Mouse (Mus musculus) MEL-GATA-1-ER (cell line): ENCODE measurements around the gene Egfl8.

Experiments used
- DNase-seq: peaks from one replicate; pipeline ENCODE4 v3.0.0-alpha.2; 2012; ENCODE audit warnings: low read depth; ENCODE audit errors: extremely low read depth

Egfl8 gene

GRCm38 (mm10) chr17:34648141-34648890 lies 32.5 kb upstream of the Egfl8 start:
- DNase-seq, result no peak

GRCm38 (mm10) chr17:34646906-34647787 lies 31.4 kb upstream of the Egfl8 start, which contains the start of gene Atf6b:
Atf6b (plus strand) TSS chr17:34647146.
- peak; percentile 98 for DNase-seq

GRCm38 (mm10) chr17:34645831-34646511 lies 30.2 kb upstream of the Egfl8 start:
- no peak for DNase-seq

- peak; percentile 89 for DNase-seq
Observed at GRCm38 (mm10) chr17:34645256-34645829, 29.6 kb upstream of the Egfl8 start.

- peak; percentile 95 for DNase-seq
Observed at GRCm38 (mm10) chr17:34644608-34645007, 28.8 kb upstream of the Egfl8 start, which contains the start of gene Fkbpl. Fkbpl (plus strand) TSS chr17:34644764.

- DNase-seq, result no peak
Observed at GRCm38 (mm10) chr17:34643944-34644343, 28.2 kb upstream of the Egfl8 start.

- DNase-seq, result no peak
Observed at GRCm38 (mm10) chr17:34643379-34643778, 27.6 kb upstream of the Egfl8 start.

GRCm38 (mm10) chr17:34641945-34642344 lies 26.2 kb upstream of the Egfl8 start:
- no peak for DNase-seq

- no peak for DNase-seq
Observed at GRCm38 (mm10) chr17:34640778-34641601, 25.2 kb upstream of the Egfl8 start.

GRCm38 (mm10) chr17:34639461-34640255 lies 23.9 kb upstream of the Egfl8 start:
- no peak for DNase-seq

GRCm38 (mm10) chr17:34637459-34637858 lies 21.7 kb upstream of the Egfl8 start:
- DNase-seq, result no peak

- no peak for DNase-seq
Observed at GRCm38 (mm10) chr17:34635671-34636070, 19.9 kb upstream of the Egfl8 start.

- peak; percentile 89 for DNase-seq
Observed at GRCm38 (mm10) chr17:34632261-34632691, 16.5 kb upstream of the Egfl8 start.

GRCm38 (mm10) chr17:34631647-34632046 lies 15.9 kb upstream of the Egfl8 start:
- DNase-seq, result no peak

GRCm38 (mm10) chr17:34630761-34631301 lies 15.1 kb upstream of the Egfl8 start:
- DNase-seq, result no peak

- no peak for DNase-seq
Observed at GRCm38 (mm10) chr17:34629796-34630603, 14.2 kb upstream of the Egfl8 start.

- DNase-seq, result no peak
Observed at GRCm38 (mm10) chr17:34629221-34629751, 13.5 kb upstream of the Egfl8 start, which contains the start of gene Prrt1. Prrt1 (plus strand) TSS chr17:34629533.

- DNase-seq, result no peak
Observed at GRCm38 (mm10) chr17:34628644-34628967, 12.8 kb upstream of the Egfl8 start.
